Mouse (Mus musculus) liver, embryonic 14.5 days (tissue): ENCODE results near the gene Rtn2.

Source experiments
- CTCF ChIP-seq: IDR thresholded peaks from 2 replicates; pipeline ENCODE4 v1.5.1; 2016; ENCODE audit warnings: antibody characterized with exemption, low read depth, control low read depth
- EP300 ChIP-seq: IDR thresholded peaks from 2 replicates; pipeline ENCODE4 v1.6.1; 2016; ENCODE audit warnings: antibody characterized with exemption, low read depth

DNA sequence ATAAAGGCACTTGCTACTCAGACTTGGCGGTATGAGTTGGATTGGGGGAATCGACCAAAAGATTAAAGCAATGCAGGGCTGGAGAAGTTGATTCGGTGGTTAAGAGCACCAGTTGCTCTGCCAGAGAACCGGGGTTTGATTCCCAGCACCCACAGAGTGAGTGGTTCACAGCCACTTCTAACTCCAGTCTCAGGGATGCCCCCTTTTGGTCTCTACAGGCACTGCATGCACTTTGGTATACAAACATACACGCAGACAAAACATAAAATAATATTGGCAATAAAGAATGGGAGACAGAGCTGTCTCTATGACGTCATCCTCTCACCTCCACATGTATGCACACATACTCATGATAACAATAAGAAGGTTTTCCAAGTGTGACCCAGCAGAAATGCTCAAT is 14.6 kb downstream of the Rtn2 start:
- TF ChIP-seq CTCF (peak; percentile 31), EP300 (no peak)
